Mouse (Mus musculus): Measurements from ENCODE around the gene Gsta2. TPM values are rescaled to one million over a fixed set of nuclear protein-coding genes. Genes with fewer than 3 reads are reported as not detected.

Gene Gsta2
- not detected in 2 replicates for polyA plus RNA-seq (2016; fragmentation: Nextera tagmentation; extraction: Ambion mirVana)

DNA sequence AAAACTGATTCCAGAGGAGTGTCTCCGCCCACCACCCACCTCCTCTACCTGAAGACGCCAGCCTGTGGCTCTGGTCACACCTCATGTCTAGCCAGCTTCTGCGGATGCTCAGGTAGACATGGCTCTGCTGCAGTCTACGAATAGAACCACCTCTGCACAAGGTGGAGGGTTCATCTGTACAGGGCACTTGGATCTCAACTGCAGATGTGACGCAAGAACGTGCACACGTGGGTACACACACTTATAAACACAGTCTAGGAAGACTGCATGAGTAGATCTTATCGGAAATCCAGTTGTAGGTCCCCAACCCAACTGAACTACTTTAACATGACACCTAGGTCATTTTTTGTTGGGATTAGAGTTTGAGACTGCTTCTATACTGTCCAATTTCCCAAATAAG is at the start of gene Gsta2:
Gsta2 (minus strand) TSS at position 178 of the 400 bp plus-strand sequence.
- 84% methylated on average over 8 of the region's 8 CpGs for WGBS

DNA sequence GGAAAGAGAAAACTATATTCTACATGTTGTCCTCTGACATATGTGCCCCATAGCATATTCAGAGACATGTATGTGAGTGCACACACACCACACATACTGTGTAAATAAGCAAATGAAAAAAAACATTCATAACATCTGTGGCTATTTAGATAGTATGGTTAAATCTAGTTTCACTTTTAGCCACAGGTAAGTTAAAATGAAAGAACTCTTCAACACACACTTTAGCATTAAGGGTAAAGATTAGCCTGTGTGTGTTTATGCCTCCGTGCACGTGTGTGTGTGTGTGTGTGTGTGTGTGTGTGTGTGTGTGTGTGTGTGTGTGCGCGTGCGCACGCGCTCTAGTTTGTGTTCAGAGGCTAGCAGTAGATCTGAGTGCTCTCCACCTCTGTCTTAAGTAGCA is 46.0 kb upstream of the Gsta2 start:
- no peak for DNase-seq (ENCODE audit: low spot score)
- Histone ChIP-seq H3K27me3 (ENCODE audit: insufficient read depth, poor library complexity, severe bottlenecking) (peaks cover 17% of the 10 kb centered on the region), H3K4me3 (no peak overlapping the region), H3K9me3 (no peaks in the 10 kb centered on the region), H3K27ac (no peak overlapping the region), H3K4me1 (no peaks in the 10 kb centered on the region), H3K36me3 (no peaks in the 10 kb centered on the region)
- WGBS = 86% methylated on average over 7 of the region's 7 CpGs

More for the DNA sequence above, at the start of gene Gsta2:
- DNase-seq (ENCODE audit: low spot score) = no peak
- Histone ChIP-seq H3K27ac (no peak within 1 kb of the TSS), H3K9me3 (no peaks in the 10 kb centered on the region), H3K36me3 (no peaks in the 10 kb centered on the region), H3K4me3 (no peak within 1 kb of the TSS), H3K27me3 (ENCODE audit: insufficient read depth, poor library complexity, severe bottlenecking) (no peaks in the 10 kb centered on the region), H3K4me1 (peaks cover 3% of the 10 kb centered on the region; the same call in 1 of the 2 replicates)

DNA sequence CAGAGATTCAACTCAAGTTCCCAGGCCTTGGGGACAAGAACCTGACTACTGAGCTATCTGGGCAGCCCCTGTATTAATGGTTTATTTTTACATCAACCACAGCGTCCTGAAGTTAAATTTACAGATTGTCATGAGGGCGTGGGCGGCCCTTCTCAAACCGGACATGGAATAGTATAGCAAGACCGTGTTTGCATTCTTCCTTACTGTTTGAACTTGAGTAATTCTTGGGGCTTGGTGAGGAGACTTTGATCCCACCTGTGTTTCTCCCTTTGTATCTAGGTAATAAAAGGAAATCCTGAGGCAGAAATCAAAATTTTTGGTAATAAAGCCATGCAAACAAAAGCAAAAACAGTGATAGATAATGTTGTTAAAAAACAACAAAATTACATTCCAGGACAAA is 45.0 kb upstream of the Gsta2 start:
- WGBS = 76% methylated on average over 5 of the region's 5 CpGs

DNA sequence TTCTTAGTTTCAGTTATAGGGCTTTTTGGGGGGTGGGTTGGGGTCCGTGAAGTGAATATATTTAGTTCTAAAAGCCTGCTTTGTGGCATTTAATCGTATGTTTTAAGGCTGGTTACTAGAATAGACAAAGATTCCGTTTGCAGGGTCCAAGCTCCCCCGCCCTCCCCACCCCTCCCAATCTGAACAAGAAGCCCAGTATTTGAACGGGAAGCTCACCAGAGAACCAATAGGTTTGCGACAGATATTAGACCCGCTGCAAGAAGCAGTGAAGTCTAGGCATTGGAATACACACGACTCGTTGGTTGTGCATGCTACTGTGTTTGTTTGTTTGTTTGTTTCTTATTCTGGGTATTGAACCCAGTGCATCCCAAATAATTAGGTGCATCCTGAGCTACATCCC is 40.9 kb upstream of the Gsta2 start:
- Histone ChIP-seq H3K9me3 (no peaks in the 10 kb centered on the region), H3K27ac (no peak overlapping the region), H3K4me1 (peaks cover 7% of the 10 kb centered on the region), H3K4me3 (peak overlapping the region; percentile 59; the same call in 1 of the 2 replicates), H3K27me3 (ENCODE audit: insufficient read depth, poor library complexity, severe bottlenecking) (peaks cover 63% of the 10 kb centered on the region), H3K36me3 (no peaks in the 10 kb centered on the region)
- 48% methylated on average over 9 of the region's 9 CpGs for WGBS
- DNase-seq (ENCODE audit: low spot score) = no peak

More for the DNA sequence above, 45.0 kb upstream of the Gsta2 start:
- peaks cover 27% of the 10 kb centered on the region for H3K27me3 ChIP-seq (ENCODE audit: insufficient read depth, poor library complexity, severe bottlenecking)
- H3K9me3 ChIP-seq = no peaks in the 10 kb centered on the region
- DNase-seq (ENCODE audit: low spot score) = no peak
- no peak overlapping the region for H3K4me3 ChIP-seq
- H3K36me3 ChIP-seq = no peaks in the 10 kb centered on the region
- no peak overlapping the region for H3K27ac ChIP-seq
- peaks cover 7% of the 10 kb centered on the region for H3K4me1 ChIP-seq

DNA sequence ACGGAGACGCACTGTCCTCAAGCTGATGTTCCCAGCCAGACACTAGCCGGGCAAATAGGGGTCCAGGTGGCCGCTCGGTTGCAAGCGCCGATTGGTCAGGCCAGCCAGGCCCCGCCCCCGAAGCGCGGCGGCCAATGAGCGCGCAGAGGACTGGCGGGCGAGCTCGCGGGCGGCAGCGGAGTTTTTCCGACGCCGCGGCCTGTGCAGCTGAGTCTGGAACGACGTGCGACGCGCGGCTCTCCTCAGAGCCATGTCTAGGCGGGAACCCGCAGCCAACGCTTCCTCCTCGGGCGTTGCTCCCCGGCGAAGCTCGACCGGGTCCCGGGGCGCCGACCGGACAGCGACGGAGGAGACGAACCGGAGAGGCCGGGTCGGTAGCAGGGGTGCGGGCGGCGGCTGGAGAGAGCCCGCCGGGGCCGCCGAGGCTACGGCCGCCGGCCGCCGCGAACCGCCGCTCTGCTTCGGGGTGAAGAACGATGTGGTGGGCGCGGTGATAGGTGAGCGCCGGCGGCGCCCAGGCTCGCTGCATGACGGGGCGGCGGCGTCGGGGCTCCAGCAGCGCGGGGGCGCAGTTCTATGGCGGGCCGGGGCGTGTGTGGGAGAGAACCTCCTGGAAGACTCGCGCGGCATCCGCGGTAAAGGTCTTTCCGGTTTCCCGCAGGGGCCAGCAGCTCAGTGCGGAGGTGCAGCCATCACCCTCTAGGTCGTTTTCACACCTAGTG is 40.2 kb upstream of the Gsta2 start, which contains the start of gene Ddx43:
Ddx43 (plus strand) TSS at position 148 of the 722 bp plus-strand sequence.
- peak; percentile 82 for DNase-seq (ENCODE audit: low spot score)
- peaks cover 7% of the 10 kb centered on the region for H3K4me1 ChIP-seq
- WGBS = 3% methylated on average over 92 of the region's 93 CpGs
- H3K27me3 ChIP-seq (ENCODE audit: insufficient read depth, poor library complexity, severe bottlenecking) = peaks cover 63% of the 10 kb centered on the region
- no peaks in the 10 kb centered on the region for H3K9me3 ChIP-seq
- H3K36me3 ChIP-seq = no peaks in the 10 kb centered on the region
- H3K27ac ChIP-seq = peak within 1 kb of the TSS; percentile 76
- peak within 1 kb of the TSS; percentile 59 for H3K4me3 ChIP-seq

DNA sequence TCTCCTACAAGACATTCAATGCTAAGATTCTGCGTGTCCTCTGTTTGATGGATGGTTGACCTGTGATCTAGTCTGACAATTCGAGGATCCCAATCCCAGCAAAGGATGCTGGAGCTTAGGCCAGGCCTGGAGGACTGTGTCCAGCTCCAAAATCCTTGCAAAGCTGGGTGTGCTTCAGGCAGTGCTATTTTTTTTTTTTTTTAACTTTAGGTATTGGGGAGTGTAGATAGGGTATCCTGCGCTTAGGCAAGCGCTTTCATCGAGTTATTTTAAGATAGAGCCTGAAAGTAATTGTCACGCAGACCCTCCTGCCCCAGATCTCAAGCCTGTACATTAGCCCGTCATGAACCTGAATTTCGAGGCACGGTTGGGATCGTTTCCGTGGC is 39.6 kb upstream of the Gsta2 start:
- Histone ChIP-seq H3K9me3 (no peaks in the 10 kb centered on the region), H3K4me3 (peak overlapping the region; percentile 59)
- no peak for DNase-seq (ENCODE audit: low spot score)

DNA sequence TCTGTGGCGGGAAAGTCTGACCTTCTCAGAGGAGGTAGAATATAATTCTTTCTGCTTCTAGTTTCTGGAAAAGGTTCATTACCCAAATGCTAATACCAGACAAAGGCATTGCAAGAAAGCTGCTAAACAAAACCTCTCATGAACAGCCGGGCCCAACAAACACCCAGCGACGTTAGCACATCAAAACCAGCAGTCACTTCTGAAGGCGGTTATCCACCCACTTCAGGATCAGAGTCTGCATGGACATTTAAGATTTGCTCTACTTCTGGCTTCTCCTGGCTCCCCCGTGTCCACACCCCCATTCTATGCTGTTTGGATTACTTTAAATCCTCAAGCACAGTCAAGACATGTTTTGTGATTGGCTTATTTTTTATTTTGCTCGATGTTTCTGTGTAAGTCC is 39.0 kb upstream of the Gsta2 start:
- Histone ChIP-seq H3K9me3 (no peaks in the 10 kb centered on the region), H3K4me1 (peaks cover 7% of the 10 kb centered on the region), H3K4me3 (no peak overlapping the region), H3K27ac (no peak overlapping the region), H3K36me3 (no peaks in the 10 kb centered on the region), H3K27me3 (ENCODE audit: insufficient read depth, poor library complexity, severe bottlenecking) (peaks cover 63% of the 10 kb centered on the region)
- 58% methylated on average over 7 of the region's 7 CpGs for WGBS
- no peak for DNase-seq (ENCODE audit: low spot score)

More for the DNA sequence above, 39.6 kb upstream of the Gsta2 start:
- peaks cover 7% of the 10 kb centered on the region for H3K4me1 ChIP-seq
- no peak overlapping the region for H3K27ac ChIP-seq
- no peaks in the 10 kb centered on the region for H3K36me3 ChIP-seq
- H3K27me3 ChIP-seq (ENCODE audit: insufficient read depth, poor library complexity, severe bottlenecking) = peaks cover 63% of the 10 kb centered on the region
- WGBS = 30% methylated on average over 11 of the region's 11 CpGs

DNA sequence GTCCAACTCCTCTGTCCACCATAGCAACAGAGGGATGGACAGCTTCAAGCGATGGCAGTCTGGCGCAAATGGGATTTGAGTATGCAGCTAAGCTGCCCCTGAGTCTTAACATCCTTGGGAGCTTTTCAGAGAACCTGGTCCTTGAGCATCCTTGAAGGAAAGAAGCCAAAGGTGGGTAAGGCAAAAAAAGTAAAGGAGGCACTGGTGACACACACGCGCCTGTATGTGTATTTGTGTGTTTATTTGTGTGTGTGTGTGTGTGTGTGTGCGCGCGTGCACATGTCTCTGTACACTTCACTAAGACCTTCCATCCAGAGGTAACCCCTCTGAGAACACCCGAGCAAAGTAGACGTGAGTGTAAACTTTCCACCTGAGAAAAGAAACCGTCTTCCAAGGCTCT is 38.2 kb upstream of the Gsta2 start:
- no peak overlapping the region for H3K4me3 ChIP-seq
- no peaks in the 10 kb centered on the region for H3K36me3 ChIP-seq
- 81% methylated on average over 10 of the region's 10 CpGs for WGBS
- H3K9me3 ChIP-seq = no peaks in the 10 kb centered on the region
- no peak overlapping the region for H3K27ac ChIP-seq
- no peak for DNase-seq (ENCODE audit: low spot score)
- H3K27me3 ChIP-seq (ENCODE audit: insufficient read depth, poor library complexity, severe bottlenecking) = peaks cover 63% of the 10 kb centered on the region
- H3K4me1 ChIP-seq = peaks cover 7% of the 10 kb centered on the region

DNA sequence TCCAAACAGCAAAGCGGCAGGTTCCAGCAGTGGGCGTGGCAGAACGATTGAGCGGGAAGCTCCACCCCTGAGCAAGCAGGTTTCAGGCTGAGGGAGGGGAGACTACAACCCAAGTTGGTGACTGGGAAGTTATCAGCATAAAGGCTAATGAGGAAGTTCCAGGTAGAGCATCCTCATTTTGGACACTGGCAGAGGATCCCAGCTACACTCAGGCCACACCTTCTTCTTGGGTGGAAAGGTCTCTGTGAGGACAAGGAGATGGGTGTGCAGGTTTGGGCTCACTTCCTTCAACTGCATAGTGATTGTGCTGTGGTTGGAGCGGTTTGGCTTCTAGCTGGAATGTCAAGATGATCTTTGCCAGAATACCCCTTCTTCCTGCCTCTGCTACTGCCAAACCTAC is 34.4 kb upstream of the Gsta2 start:
- 41% methylated on average over 5 of the region's 5 CpGs for WGBS
- no peak overlapping the region for H3K27ac ChIP-seq
- peak; percentile 43 for DNase-seq (ENCODE audit: low spot score)
- H3K9me3 ChIP-seq = no peaks in the 10 kb centered on the region
- no peaks in the 10 kb centered on the region for H3K4me1 ChIP-seq
- H3K4me3 ChIP-seq = no peak overlapping the region
- peaks cover 30% of the 10 kb centered on the region for H3K27me3 ChIP-seq (ENCODE audit: insufficient read depth, poor library complexity, severe bottlenecking)
- no peaks in the 10 kb centered on the region for H3K36me3 ChIP-seq

DNA sequence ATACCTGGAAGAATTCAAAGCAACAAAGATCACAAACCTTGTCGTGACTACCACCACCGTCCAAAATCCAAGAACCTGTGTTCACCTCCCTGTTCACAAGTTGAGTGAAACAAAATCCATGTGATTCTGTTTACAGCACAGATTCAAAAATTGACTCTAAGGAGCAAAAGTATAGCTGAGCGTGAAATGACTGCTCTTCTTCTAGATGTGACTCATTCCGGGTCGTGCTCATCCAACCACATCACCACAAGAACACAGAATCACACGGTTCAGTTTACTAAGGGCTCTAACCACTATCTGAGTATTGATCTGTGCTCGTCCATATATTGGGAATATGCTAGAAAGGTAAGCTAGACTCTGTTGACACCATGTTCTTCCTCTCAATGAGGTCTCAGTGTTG is 31.4 kb upstream of the Gsta2 start:
- Histone ChIP-seq H3K4me3 (no peak overlapping the region), H3K36me3 (no peaks in the 10 kb centered on the region), H3K27me3 (ENCODE audit: insufficient read depth, poor library complexity, severe bottlenecking) (peaks cover under 1% of the 10 kb centered on the region; the same call in 1 of the 2 replicates), H3K9me3 (no peaks in the 10 kb centered on the region), H3K4me1 (no peaks in the 10 kb centered on the region), H3K27ac (no peak overlapping the region)
- DNase-seq (ENCODE audit: low spot score) = no peak
- 85% methylated on average over 7 of the region's 7 CpGs for WGBS

DNA sequence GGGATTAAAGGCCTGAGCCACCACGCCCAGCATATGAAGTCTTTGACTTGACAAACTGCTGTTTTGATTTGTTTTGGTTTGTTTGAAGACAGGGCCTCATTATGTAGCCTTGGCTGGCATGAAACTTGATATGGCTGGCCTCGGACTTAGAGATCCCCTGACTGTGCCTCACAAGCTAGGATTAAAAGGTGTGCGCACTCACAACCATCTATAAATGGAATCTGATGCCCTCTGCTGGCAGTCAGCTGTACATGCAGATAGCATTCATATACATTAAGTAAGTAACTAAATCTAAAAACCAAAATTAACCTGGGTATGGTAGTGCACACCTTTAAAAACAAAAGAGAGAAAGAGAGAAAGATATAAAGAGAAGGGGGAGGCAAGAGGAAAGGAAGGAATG is 30.3 kb upstream of the Gsta2 start:
- Histone ChIP-seq H3K4me3 (no peak overlapping the region), H3K27me3 (ENCODE audit: insufficient read depth, poor library complexity, severe bottlenecking) (no peaks in the 10 kb centered on the region), H3K4me1 (no peaks in the 10 kb centered on the region), H3K9me3 (no peaks in the 10 kb centered on the region), H3K27ac (no peak overlapping the region), H3K36me3 (no peaks in the 10 kb centered on the region)
- DNase-seq (ENCODE audit: low spot score) = no peak
- 50% methylated on average over 3 of the region's 3 CpGs for WGBS

DNA sequence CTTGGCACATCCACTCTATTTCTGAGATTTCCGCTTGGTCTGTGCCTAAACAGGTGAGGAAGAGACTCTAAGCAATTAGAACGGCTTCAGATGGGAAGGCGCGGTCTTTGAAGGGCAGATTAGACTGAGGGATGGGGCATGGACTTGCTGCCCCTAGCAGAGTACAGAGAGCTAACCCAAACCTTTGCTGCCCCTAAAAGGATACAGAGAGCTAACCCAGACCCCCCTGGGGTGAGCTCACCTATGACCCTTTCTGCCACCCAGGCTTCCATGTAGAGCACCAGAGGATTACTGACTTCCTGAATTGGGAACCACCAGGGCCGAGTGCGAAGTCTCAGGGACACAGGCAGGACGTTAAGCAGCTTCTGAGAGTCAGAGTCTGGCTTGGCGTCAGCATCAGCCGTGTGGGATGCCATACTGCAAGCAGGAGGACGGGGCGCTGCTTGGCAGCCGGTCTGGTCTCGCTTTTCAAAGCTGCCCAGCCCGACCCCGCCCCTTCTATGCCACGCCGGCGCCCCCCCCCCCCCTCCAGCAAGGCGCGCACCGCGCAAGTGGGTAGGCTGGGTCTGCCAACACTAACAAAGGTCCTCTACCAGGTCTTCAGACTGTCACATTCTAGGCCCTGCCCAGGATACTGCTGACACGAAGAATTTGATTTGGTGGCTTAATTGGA is 22.7 kb upstream of the Gsta2 start, which contains the start of gene Ooep:
Ooep (minus strand) TSS at position 613 of the 673 bp plus-strand sequence.
- peak; percentile 77 for DNase-seq (ENCODE audit: low spot score)
- peak within 1 kb of the TSS; percentile 56 for H3K4me3 ChIP-seq
- WGBS = 3% methylated on average over 23 of the region's 23 CpGs
- no peaks in the 10 kb centered on the region for H3K36me3 ChIP-seq
- peaks cover 13% of the 10 kb centered on the region; the same call in 1 of the 2 replicates for H3K27me3 ChIP-seq (ENCODE audit: insufficient read depth, poor library complexity, severe bottlenecking)
- H3K9me3 ChIP-seq = no peaks in the 10 kb centered on the region
- peaks cover 10% of the 10 kb centered on the region for H3K4me1 ChIP-seq
- peak within 1 kb of the TSS; percentile 42; the same call in 1 of the 2 replicates for H3K27ac ChIP-seq

DNA sequence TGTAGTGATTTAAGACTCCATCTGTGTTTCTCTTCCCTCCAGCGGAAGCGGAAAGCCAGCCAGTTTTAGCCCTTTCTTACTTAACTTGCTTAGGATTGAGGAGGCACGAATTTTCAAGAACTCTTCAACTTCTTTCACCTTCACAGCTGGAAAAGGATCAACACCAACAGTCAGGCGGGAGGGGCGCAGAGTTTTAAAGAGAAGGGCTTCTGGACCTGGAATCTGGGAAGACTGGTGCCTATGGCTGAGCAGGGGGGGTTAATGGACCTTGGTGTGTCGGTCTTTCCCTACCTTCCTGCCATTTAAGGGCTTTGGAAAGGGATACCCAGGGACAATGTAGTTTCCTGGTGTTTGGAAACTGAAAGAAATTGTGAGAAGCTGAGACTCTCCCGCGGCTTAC is 22.0 kb upstream of the Gsta2 start:
- H3K27me3 ChIP-seq (ENCODE audit: insufficient read depth, poor library complexity, severe bottlenecking) = peaks cover 13% of the 10 kb centered on the region; the same call in 1 of the 2 replicates
- no peaks in the 10 kb centered on the region for H3K36me3 ChIP-seq
- H3K9me3 ChIP-seq = no peaks in the 10 kb centered on the region
- no peak for DNase-seq (ENCODE audit: low spot score)
- peaks cover 15% of the 10 kb centered on the region for H3K4me1 ChIP-seq
- no peak overlapping the region for H3K27ac ChIP-seq
- H3K4me3 ChIP-seq = peak overlapping the region; percentile 56
- WGBS = 33% methylated on average over 8 of the region's 8 CpGs

All from heart, embryonic 10.5 days (tissue).